Mouse (Mus musculus): ENCODE results near the gene Hat1.

- no peak for TF ChIP-seq TAL1 (IDR thresholded peaks at IDR 0.05; ENCODE audit: low read length)
- no peak for TF ChIP-seq GATA1 (IDR thresholded peaks at IDR 0.05; ENCODE audit: low read length)
These were observed 37.1 kb upstream of the Hat1 start for GRCm38 (mm10) chr2:71351727-71351987.
